Mouse (Mus musculus): Measurements from ENCODE around the gene Lemd1. TPM values are rescaled to one million over a fixed set of nuclear protein-coding genes. Genes with fewer than 3 reads are reported as not detected.
"Not testable (repeated sequence)": the region's sequence is repeated elsewhere in the genome, so short reads cannot be mapped to it uniquely, and the experiment has no call there.

Gene Lemd1
- polyA plus RNA-seq, 1 experiment from 2014 or later, result 0.27 TPM

- no peak overlapping the region for H3K27ac ChIP-seq (ENCODE audit: low read depth, low read length)
- no peaks in the 10 kb centered on the region for H3K36me3 ChIP-seq (ENCODE audit: control insufficient read depth, insufficient read depth, low read length)
- H3K9ac ChIP-seq (ENCODE audit: low read depth, low read length), result no peak overlapping the region
- H3K9me3 ChIP-seq (ENCODE audit: control insufficient read depth, low read length), result no peaks in the 10 kb centered on the region
- DNase-seq (ENCODE audit: low spot score) (no peak), ATAC-seq (replicated peaks; ENCODE audit: low FRiP score) (no peak)
- no peak overlapping the region for H3K4me3 ChIP-seq (ENCODE audit: low read depth, low read length)
- no peaks in the 10 kb centered on the region; the same call in 1 of the 2 replicates for H3K27me3 ChIP-seq (replicated peaks; ENCODE audit: control insufficient read depth, insufficient read depth, low read length)
- peaks cover 10% of the 10 kb centered on the region for H3K4me1 ChIP-seq (replicated peaks; ENCODE audit: control insufficient read depth, insufficient read depth, low read length)
- WGBS, result 75% methylated on average over 7 of the region's 7 CpGs
- H3K4me2 ChIP-seq, result no peak overlapping the region
These were observed 77.3 kb downstream of the Lemd1 start for GRCm38 (mm10) chr1:132268418-132269060.

DNA sequence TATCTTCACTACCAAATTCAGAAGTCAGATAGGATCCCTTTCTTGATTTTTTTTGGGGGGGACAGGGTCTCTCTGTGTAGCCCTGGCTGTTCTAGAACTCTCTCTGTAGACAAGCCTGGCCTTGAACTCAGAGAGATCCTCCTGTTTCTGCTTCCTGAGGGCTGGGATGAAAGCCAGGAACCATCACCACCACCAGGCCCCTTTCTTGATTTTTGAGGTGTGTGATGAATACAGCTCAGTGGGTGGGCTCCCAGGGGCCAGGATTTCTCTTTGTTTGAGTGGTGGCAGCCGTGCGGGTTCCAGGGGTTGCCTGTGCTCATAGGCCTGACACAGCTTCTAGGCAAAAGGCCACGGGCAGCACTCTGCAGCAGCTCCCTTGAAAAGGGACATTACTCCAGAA, 80.0 kb downstream of the Lemd1 start:
- 92% methylated on average over 3 of the region's 3 CpGs for WGBS
- H3K4me3 ChIP-seq (ENCODE audit: low read depth, low read length), result no peak overlapping the region
- H3K4me1 ChIP-seq (replicated peaks; ENCODE audit: control insufficient read depth, insufficient read depth, low read length), result no peaks in the 10 kb centered on the region
- no peak for ATAC-seq (replicated peaks; ENCODE audit: low FRiP score)
- no peaks in the 10 kb centered on the region; the same call in 1 of the 2 replicates for H3K27me3 ChIP-seq (replicated peaks; ENCODE audit: control insufficient read depth, insufficient read depth, low read length)
- H3K9me3 ChIP-seq (ENCODE audit: control insufficient read depth, low read length), result no peaks in the 10 kb centered on the region
- H3K4me2 ChIP-seq, result no peak overlapping the region
- no peak overlapping the region for H3K9ac ChIP-seq (ENCODE audit: low read depth, low read length)
- no peak for DNase-seq (ENCODE audit: low spot score)
- no peak overlapping the region for H3K27ac ChIP-seq (ENCODE audit: low read depth, low read length)
- no peaks in the 10 kb centered on the region for H3K36me3 ChIP-seq (ENCODE audit: control insufficient read depth, insufficient read depth, low read length)

- no peaks in the 10 kb centered on the region; the same call in 1 of the 2 replicates for H3K27me3 ChIP-seq (replicated peaks; ENCODE audit: control insufficient read depth, insufficient read depth, low read length)
- DNase-seq (ENCODE audit: low spot score) (no peak), ATAC-seq (replicated peaks; ENCODE audit: low FRiP score) (no peak)
- H3K9me3 ChIP-seq (ENCODE audit: control insufficient read depth, low read length), result no peaks in the 10 kb centered on the region
- H3K4me2 ChIP-seq, result no peak overlapping the region
- WGBS, result 49% methylated on average over 3 of the region's 3 CpGs
- H3K9ac ChIP-seq (ENCODE audit: low read depth, low read length), result no peak overlapping the region
- H3K36me3 ChIP-seq (ENCODE audit: control insufficient read depth, insufficient read depth, low read length), result no peaks in the 10 kb centered on the region
- H3K27ac ChIP-seq (ENCODE audit: low read depth, low read length), result no peak overlapping the region
- no peaks in the 10 kb centered on the region for H3K4me1 ChIP-seq (replicated peaks; ENCODE audit: control insufficient read depth, insufficient read depth, low read length)
- no peak overlapping the region for H3K4me3 ChIP-seq (ENCODE audit: low read depth, low read length)
These were observed 85.5 kb downstream of the Lemd1 start for GRCm38 (mm10) chr1:132276694-132277093.

- ATAC-seq (replicated peaks; ENCODE audit: low FRiP score), result no peak
These were observed 85.9 kb downstream of the Lemd1 start for GRCm38 (mm10) chr1:132277124-132277523.

DNA sequence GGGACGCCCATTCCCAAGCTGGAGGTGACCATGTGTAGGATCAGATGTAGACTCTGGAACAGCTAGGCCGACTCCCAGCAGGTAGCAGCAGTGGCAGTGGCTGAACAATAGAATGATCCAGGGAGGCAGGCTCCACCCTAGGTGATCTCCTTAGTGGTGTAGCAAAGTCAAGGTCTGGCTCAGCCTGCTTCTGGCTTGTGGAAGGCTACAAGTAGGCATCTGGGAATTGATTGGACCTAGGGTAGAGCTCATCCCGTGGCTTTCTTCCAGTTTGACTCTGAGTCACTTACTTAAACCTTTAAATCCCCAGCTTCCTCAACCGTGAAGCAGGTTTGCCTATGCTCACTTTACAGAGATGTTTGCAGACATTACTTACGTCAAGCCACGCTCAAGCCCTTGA, 89.4 kb downstream of the Lemd1 start:
- H3K36me3 ChIP-seq (ENCODE audit: control insufficient read depth, insufficient read depth, low read length), result not testable (repeated sequence)

More at GRCm38 (mm10) chr1:132277124-132277523, 85.9 kb downstream of the Lemd1 start:
- Histone ChIP-seq H3K27ac (ENCODE audit: low read depth, low read length) (no peak overlapping the region), H3K4me3 (ENCODE audit: low read depth, low read length) (no peak overlapping the region), H3K9ac (ENCODE audit: low read depth, low read length) (no peak overlapping the region), H3K9me3 (ENCODE audit: control insufficient read depth, low read length) (no peaks in the 10 kb centered on the region), H3K4me1 (replicated peaks; ENCODE audit: control insufficient read depth, insufficient read depth, low read length) (no peaks in the 10 kb centered on the region), H3K27me3 (replicated peaks; ENCODE audit: control insufficient read depth, insufficient read depth, low read length) (no peaks in the 10 kb centered on the region; the same call in 1 of the 2 replicates), H3K36me3 (ENCODE audit: control insufficient read depth, insufficient read depth, low read length) (no peaks in the 10 kb centered on the region), H3K4me2 (no peak overlapping the region)
- 59% methylated on average over 6 of the region's 6 CpGs for WGBS
- no peak for DNase-seq (ENCODE audit: low spot score)

DNA sequence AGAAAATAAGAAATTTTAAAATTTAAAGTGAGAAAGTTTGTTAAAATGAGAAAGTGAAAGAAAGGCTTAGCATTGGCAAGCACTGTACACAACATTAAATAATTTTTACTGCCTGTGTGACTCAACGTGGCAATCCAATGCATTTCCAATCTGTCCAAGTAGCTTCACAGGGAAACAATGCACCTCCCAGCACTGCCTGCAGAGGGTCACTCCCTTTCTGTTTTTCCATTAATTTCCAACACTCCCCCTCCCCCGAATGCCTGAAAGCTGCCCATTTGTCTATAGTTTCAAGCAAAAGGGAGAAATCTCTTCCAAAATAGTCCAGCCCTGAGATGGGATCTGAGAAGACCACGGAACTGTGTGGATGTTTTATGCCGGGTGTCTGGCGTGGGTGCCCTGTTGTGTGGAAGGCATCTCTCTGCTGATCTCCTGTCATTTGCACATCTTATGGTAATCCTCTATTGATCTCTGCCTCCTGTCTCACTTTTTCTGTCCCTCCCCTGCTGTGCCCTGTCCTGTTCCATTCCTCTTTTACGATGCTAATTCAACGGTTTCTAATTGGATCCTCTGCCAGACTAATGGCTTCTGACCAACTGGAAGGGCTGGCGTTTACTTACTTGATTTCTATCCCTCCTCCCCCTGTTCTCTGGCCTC, 90.4 kb downstream of the Lemd1 start:
- no peaks in the 10 kb centered on the region; the same call in 1 of the 2 replicates for H3K27me3 ChIP-seq (replicated peaks; ENCODE audit: control insufficient read depth, insufficient read depth, low read length)

More for the DNA sequence above, 89.4 kb downstream of the Lemd1 start:
- not testable (repeated sequence) for H3K27ac ChIP-seq (ENCODE audit: low read depth, low read length); DNase-seq (ENCODE audit: low spot score); H3K4me1 ChIP-seq (replicated peaks; ENCODE audit: control insufficient read depth, insufficient read depth, low read length); H3K9me3 ChIP-seq (ENCODE audit: control insufficient read depth, low read length); H3K27me3 ChIP-seq (replicated peaks; ENCODE audit: control insufficient read depth, insufficient read depth, low read length); H3K4me2 ChIP-seq; H3K9ac ChIP-seq (ENCODE audit: low read depth, low read length); ATAC-seq (replicated peaks; ENCODE audit: low FRiP score); H3K4me3 ChIP-seq (ENCODE audit: low read depth, low read length)
- 64% methylated on average over 6 of the region's 6 CpGs for WGBS

GRCm38 (mm10) chr1:132282177-132282536, 90.9 kb downstream of the Lemd1 start:
- DNase-seq (ENCODE audit: low spot score), result no peak

More for the DNA sequence above, 90.4 kb downstream of the Lemd1 start:
- Histone ChIP-seq H3K9ac (ENCODE audit: low read depth, low read length) (no peak overlapping the region), H3K4me1 (replicated peaks; ENCODE audit: control insufficient read depth, insufficient read depth, low read length) (no peaks in the 10 kb centered on the region), H3K9me3 (ENCODE audit: control insufficient read depth, low read length) (no peaks in the 10 kb centered on the region), H3K27ac (ENCODE audit: low read depth, low read length) (no peak overlapping the region), H3K4me2 (no peak overlapping the region), H3K4me3 (ENCODE audit: low read depth, low read length) (no peak overlapping the region), H3K36me3 (ENCODE audit: control insufficient read depth, insufficient read depth, low read length) (no peaks in the 10 kb centered on the region)
- no peak for DNase-seq (ENCODE audit: low spot score)
- no peak for ATAC-seq (replicated peaks; ENCODE audit: low FRiP score)
- 31% methylated on average over 8 of the region's 8 CpGs for WGBS

GRCm38 (mm10) chr1:132283018-132283417, 91.8 kb downstream of the Lemd1 start:
- DNase-seq (ENCODE audit: low spot score), result no peak
- ATAC-seq (replicated peaks; ENCODE audit: low FRiP score), result no peak
- Histone ChIP-seq H3K9ac (ENCODE audit: low read depth, low read length) (no peak overlapping the region), H3K36me3 (ENCODE audit: control insufficient read depth, insufficient read depth, low read length) (no peaks in the 10 kb centered on the region), H3K27me3 (replicated peaks; ENCODE audit: control insufficient read depth, insufficient read depth, low read length) (peaks cover 2% of the 10 kb centered on the region; the same call in 1 of the 2 replicates), H3K4me3 (ENCODE audit: low read depth, low read length) (no peak overlapping the region), H3K4me1 (replicated peaks; ENCODE audit: control insufficient read depth, insufficient read depth, low read length) (no peaks in the 10 kb centered on the region), H3K27ac (ENCODE audit: low read depth, low read length) (no peak overlapping the region), H3K4me2 (no peak overlapping the region), H3K9me3 (ENCODE audit: control insufficient read depth, low read length) (no peaks in the 10 kb centered on the region)
- 78% methylated on average over 13 of the region's 13 CpGs for WGBS

More at GRCm38 (mm10) chr1:132282177-132282536, 90.9 kb downstream of the Lemd1 start:
- ATAC-seq (replicated peaks; ENCODE audit: low FRiP score), result no peak
- 83% methylated on average over 2 of the region's 2 CpGs for WGBS
- no peak overlapping the region for H3K27ac ChIP-seq (ENCODE audit: low read depth, low read length)
- H3K9ac ChIP-seq (ENCODE audit: low read depth, low read length), result no peak overlapping the region
- no peaks in the 10 kb centered on the region for H3K9me3 ChIP-seq (ENCODE audit: control insufficient read depth, low read length)
- H3K27me3 ChIP-seq (replicated peaks; ENCODE audit: control insufficient read depth, insufficient read depth, low read length), result no peaks in the 10 kb centered on the region; the same call in 1 of the 2 replicates
- H3K4me1 ChIP-seq (replicated peaks; ENCODE audit: control insufficient read depth, insufficient read depth, low read length), result no peaks in the 10 kb centered on the region
- no peak overlapping the region for H3K4me2 ChIP-seq
- no peak overlapping the region for H3K4me3 ChIP-seq (ENCODE audit: low read depth, low read length)
- no peaks in the 10 kb centered on the region for H3K36me3 ChIP-seq (ENCODE audit: control insufficient read depth, insufficient read depth, low read length)

GRCm38 (mm10) chr1:132286735-132287134, 95.5 kb downstream of the Lemd1 start:
- H3K27ac ChIP-seq (ENCODE audit: low read depth, low read length), result no peak overlapping the region
- H3K36me3 ChIP-seq (ENCODE audit: control insufficient read depth, insufficient read depth, low read length), result no peaks in the 10 kb centered on the region
- H3K9me3 ChIP-seq (ENCODE audit: control insufficient read depth, low read length), result no peaks in the 10 kb centered on the region
- peaks cover 3% of the 10 kb centered on the region; the same call in 1 of the 2 replicates for H3K4me1 ChIP-seq (replicated peaks; ENCODE audit: control insufficient read depth, insufficient read depth, low read length)
- no peak overlapping the region for H3K9ac ChIP-seq (ENCODE audit: low read depth, low read length)
- WGBS, result 78% methylated on average over 1 of the region's 1 CpGs
- ATAC-seq (replicated peaks; ENCODE audit: low FRiP score) (no peak), DNase-seq (ENCODE audit: low spot score) (no peak)
- peaks cover 5% of the 10 kb centered on the region; the same call in 1 of the 2 replicates for H3K27me3 ChIP-seq (replicated peaks; ENCODE audit: control insufficient read depth, insufficient read depth, low read length)
- no peak overlapping the region for H3K4me2 ChIP-seq
- no peak overlapping the region for H3K4me3 ChIP-seq (ENCODE audit: low read depth, low read length)

All from liver, embryonic 11.5 days (tissue).